Mouse (Mus musculus): Measurements from ENCODE around the gene Tcte3. TPM values are rescaled to one million over a fixed set of nuclear protein-coding genes. Genes with fewer than 3 reads are reported as not detected.
A peak's percentile ranks its signal among the peaks of the same experiment; 100 is the strongest.
"Not testable (repeated sequence)": the region's sequence is repeated elsewhere in the genome, so short reads cannot be mapped to it uniquely, and the experiment has no call there.

Gene Tcte3
- polyA plus RNA-seq, 1 experiment from 2014 or later = 0.46 TPM

DNA sequence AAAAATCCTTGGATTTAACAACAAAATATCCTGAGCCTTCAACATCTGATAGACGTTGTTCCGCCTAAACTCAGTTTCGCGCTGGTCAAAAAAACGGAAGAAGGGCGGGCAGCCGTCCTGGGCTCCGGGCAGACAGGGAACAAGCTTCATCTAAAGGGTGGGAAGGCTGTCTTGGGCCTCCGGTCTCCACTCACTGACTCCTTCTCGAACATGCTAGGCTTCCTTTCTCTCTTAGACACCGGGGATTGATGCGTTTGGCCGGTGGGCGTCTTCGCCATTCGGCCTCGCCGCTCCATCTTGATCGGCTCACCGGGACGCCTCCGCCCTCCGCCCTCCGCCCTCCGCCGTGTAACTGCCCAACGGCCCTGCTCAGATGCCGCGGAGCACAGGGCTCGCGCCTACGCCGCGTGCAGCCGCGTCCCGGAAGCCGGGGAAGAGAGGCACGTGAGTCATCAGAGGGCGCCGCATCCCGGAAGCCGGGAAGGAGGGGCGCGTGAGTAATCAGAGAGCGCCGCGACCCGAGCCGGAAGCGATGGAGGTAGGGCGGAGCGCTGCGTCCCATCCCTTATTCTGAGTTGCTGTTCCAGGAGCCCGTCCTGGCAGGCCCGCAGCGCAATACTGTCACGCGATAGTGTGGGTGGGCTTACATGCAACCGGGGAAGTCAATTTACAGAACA lies 62.8 kb downstream of the Tcte3 start, which contains the start of the genes 9030025P20Rik and Gm3417:
TSS of gene 9030025P20Rik (plus strand) at position 107 of the 677 bp plus-strand sequence.
TSS of gene Gm3417 (minus strand) at position 429 of the 677 bp plus-strand sequence.
- H3K36me3 ChIP-seq (ENCODE audit: control insufficient read depth, insufficient read depth, low read length); DNase-seq; H3K4me1 ChIP-seq (ENCODE audit: control insufficient read depth, insufficient read depth, low read length); H3K4me3 ChIP-seq (replicated peaks; ENCODE audit: low read depth, low read length); H3K27me3 ChIP-seq (ENCODE audit: control insufficient read depth, insufficient read depth, low read length); H3K27ac ChIP-seq (replicated peaks; ENCODE audit: low read depth, low read length); H3K9ac ChIP-seq (replicated peaks; ENCODE audit: low read length); H3K4me2 ChIP-seq (ENCODE audit: low read length); H3K9me3 ChIP-seq (ENCODE audit: control insufficient read depth, low read length): not testable (repeated sequence)
- ATAC-seq (ENCODE audit: low FRiP score, low TSS enrichment) = peak; percentile 98
- no CpG with 5 or more reads among the region's 60 CpGs for WGBS

- WGBS = under 1% methylated on average over 4 of the region's 7 CpGs
- H3K9me3 ChIP-seq (ENCODE audit: control insufficient read depth, low read length); H3K4me1 ChIP-seq (ENCODE audit: control insufficient read depth, insufficient read depth, low read length); H3K9ac ChIP-seq (replicated peaks; ENCODE audit: low read length); H3K27ac ChIP-seq (replicated peaks; ENCODE audit: low read depth, low read length); H3K4me2 ChIP-seq (ENCODE audit: low read length); H3K4me3 ChIP-seq (replicated peaks; ENCODE audit: low read depth, low read length); DNase-seq; H3K27me3 ChIP-seq (ENCODE audit: control insufficient read depth, insufficient read depth, low read length); H3K36me3 ChIP-seq (ENCODE audit: control insufficient read depth, insufficient read depth, low read length): not testable (repeated sequence)
- ATAC-seq (ENCODE audit: low FRiP score, low TSS enrichment) = peak; percentile 4; the same call in 1 of the 2 replicates
Measured at GRCm38 (mm10) chr17:14977718-14978361, 63.4 kb downstream of the Tcte3 start.

Other genes with a start within 250 kb of the Tcte3 start
- gene Wdr27, start 98.3 kb downstream of the Tcte3 start, polyA plus RNA-seq (2014; fragmentation: Nextera tagmentation; extraction: Ambion mirVana) = 8.9 and 9.6 TPM in 2 replicates
- 17.4 and 26.1 TPM in 2 replicates for gene 1600012H06Rik, start 98.3 kb downstream of the Tcte3 start, polyA plus RNA-seq (2014; fragmentation: Nextera tagmentation; extraction: Ambion mirVana)
- gene Phf10, start 80.2 kb downstream of the Tcte3 start, polyA plus RNA-seq (2014; fragmentation: Nextera tagmentation; extraction: Ambion mirVana) = 21.5 and 25.2 TPM in 2 replicates
- 8.4 and 8.8 TPM in 2 replicates for gene 9030025P20Rik, start 63.0 kb downstream of the Tcte3 start, polyA plus RNA-seq (2014; fragmentation: Nextera tagmentation; extraction: Ambion mirVana)
- 0.36 TPM in 1 of 2 replicates, not detected in the other for gene Gm3417, start 62.7 kb downstream of the Tcte3 start, polyA plus RNA-seq (2014; fragmentation: Nextera tagmentation; extraction: Ambion mirVana)
- gene Gm3435, start 31.3 kb downstream of the Tcte3 start, polyA plus RNA-seq (2014; fragmentation: Nextera tagmentation; extraction: Ambion mirVana) = 5.3 and 8.1 TPM in 2 replicates
- 62.0 and 71.3 TPM in 2 replicates for gene Ermard, start 280 bp downstream of the Tcte3 start, polyA plus RNA-seq (2014; fragmentation: Nextera tagmentation; extraction: Ambion mirVana)
- gene Gm3448, start within 50 bp of the Tcte3 start, polyA plus RNA-seq (2014; fragmentation: Nextera tagmentation; extraction: Ambion mirVana) = 3.9 and 4.3 TPM in 2 replicates